Mouse (Mus musculus) MEL (cell line): ENCODE results near the gene Bora.

Source experiments
- BHLHE40 ChIP-seq: IDR thresholded peaks from 2 replicates; pipeline ENCODE4 v1.6.1; 2012; ENCODE audit warnings: low read depth, mild to moderate bottlenecking, inconsistent platforms, low read length, improper control_type of control experiment, borderline replicate concordance
- CHD1 ChIP-seq: IDR thresholded peaks from 2 replicates; pipeline ENCODE4 v1.6.1; 2012; ENCODE audit warnings: low read depth, mild to moderate bottlenecking, inconsistent platforms, low read length, improper control_type of control experiment
- CTCF ChIP-seq, 3 experiments: IDR thresholded peaks in 2 of 3; conservative IDR thresholded peaks in 1 of 3; 2 replicates each; pipeline ENCODE4 v1.5.1; 2011 to 2012; ENCODE audit warnings: low read length in 3 of 3, low read depth in 2 of 3, mild to moderate bottlenecking in 2 of 3, improper control_type of control experiment in 1 of 3, inconsistent platforms in 1 of 3, mixed read lengths in 1 of 3, moderate library complexity in 1 of 3; ENCODE audit not compliant: control insufficient read depth in 1 of 3, insufficient read depth in 1 of 3, poor library complexity in 1 of 3, severe bottlenecking in 1 of 3
- E2F4 ChIP-seq: IDR thresholded peaks from 2 replicates; pipeline ENCODE4 v1.6.1; 2011; ENCODE audit warnings: low read depth, low read length, improper control_type of control experiment, borderline replicate concordance
- GATA1 ChIP-seq: IDR thresholded peaks from 2 replicates; pipeline ENCODE4 v1.6.1; 2011; ENCODE audit warnings: low read depth, low read length, improper control_type of control experiment
- HCFC1 ChIP-seq: IDR thresholded peaks from 2 replicates; pipeline ENCODE4 v1.6.1; 2012; ENCODE audit warnings: low read depth, mild to moderate bottlenecking, inconsistent platforms, low read length, improper control_type of control experiment, moderate library complexity
- MAX ChIP-seq: IDR thresholded peaks from 2 replicates; pipeline ENCODE4 v1.6.1; 2011; ENCODE audit warnings: low read length, improper control_type of control experiment
- MAZ ChIP-seq: IDR thresholded peaks from 2 replicates; pipeline ENCODE4 v1.6.1; 2012; ENCODE audit warnings: low read depth, mild to moderate bottlenecking, inconsistent platforms, low read length, improper control_type of control experiment
- RAD21 ChIP-seq: IDR thresholded peaks from 2 replicates; pipeline ENCODE4 v1.6.1; 2011; ENCODE audit warnings: mild to moderate bottlenecking, low read depth, low read length, improper control_type of control experiment
- USF1 ChIP-seq: IDR thresholded peaks from 2 replicates; pipeline ENCODE4 v1.6.1; 2014; ENCODE audit warnings: low read depth, mild to moderate bottlenecking, inconsistent platforms, low read length, improper control_type of control experiment, moderate library complexity
- USF2 ChIP-seq, 2 experiments: IDR thresholded peaks; 2 replicates each; pipeline ENCODE4 v1.6.1; 2011 to 2012; ENCODE audit warnings: improper control_type of control experiment in 2 of 2, low read length in 2 of 2, borderline replicate concordance in 1 of 2, inconsistent platforms in 1 of 2, low read depth in 1 of 2, mild to moderate bottlenecking in 1 of 2; ENCODE audit not compliant: insufficient read depth in 1 of 2

DNA sequence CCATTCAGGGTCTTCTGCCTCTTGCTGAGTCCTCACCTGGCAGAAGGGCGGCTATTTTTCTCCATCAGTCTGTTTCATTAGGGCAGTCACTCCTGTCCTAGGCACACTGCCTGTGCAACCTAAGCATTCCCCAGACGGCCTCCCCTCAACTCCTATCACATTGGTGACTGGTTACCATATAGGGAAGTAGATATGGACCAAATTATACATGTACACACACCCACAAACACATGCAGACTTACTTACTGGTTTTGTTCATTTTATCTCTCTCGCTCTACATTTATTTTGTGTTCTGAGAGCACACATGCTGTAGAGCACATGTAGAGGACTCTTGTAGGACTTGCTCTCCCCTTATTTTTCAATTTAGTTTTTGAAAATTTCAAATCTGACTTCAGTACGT, 57.0 kb downstream of the Bora start:
- no peak for TF ChIP-seq GATA1
- TF ChIP-seq USF1 = no peak
- no peak for TF ChIP-seq CTCF (IDR thresholded peaks at IDR 0.05 in 2 of 3, conservative IDR thresholded peaks at IDR 0.05 in 1 of 3; ENCODE audit: control insufficient read depth in 1 of 3, insufficient read depth in 1 of 3, low read depth in 2 of 3, low read length in 3 of 3, poor library complexity in 1 of 3, severe bottlenecking in 1 of 3)
- TF ChIP-seq CHD1 = no peak
- TF ChIP-seq RAD21 = no peak
- TF ChIP-seq MAZ = no peak
- peak; percentile 58; the same call in 1 of the 2 replicates for TF ChIP-seq MAX
- TF ChIP-seq E2F4 = no peak
- TF ChIP-seq BHLHE40 = no peak
- no peak for TF ChIP-seq HCFC1
- no peak for TF ChIP-seq USF2 (IDR thresholded peaks at IDR 0.05; ENCODE audit: borderline replicate concordance in 1 of 2, insufficient read depth in 1 of 2, low read depth in 1 of 2, low read length in 2 of 2)
